Mouse (Mus musculus): Measurements from ENCODE around the gene Cryz. TPM values are rescaled to one million over a fixed set of nuclear protein-coding genes. Genes with fewer than 3 reads are reported as not detected.

Gene Cryz
- polyA plus RNA-seq (2014; fragmentation: Illumina TruSeq; extraction: RNeasy Lipid Tissue Mini Kit (QIAGEN cat#74804); ENCODE audit: low read depth, low replicate concordance) = 90.6 TPM

GRCm38 (mm10) chr3:154596488-154596933 is at the start of gene Cryz:
TSS of gene Cryz (plus strand) at chr3:154596711.

DNA sequence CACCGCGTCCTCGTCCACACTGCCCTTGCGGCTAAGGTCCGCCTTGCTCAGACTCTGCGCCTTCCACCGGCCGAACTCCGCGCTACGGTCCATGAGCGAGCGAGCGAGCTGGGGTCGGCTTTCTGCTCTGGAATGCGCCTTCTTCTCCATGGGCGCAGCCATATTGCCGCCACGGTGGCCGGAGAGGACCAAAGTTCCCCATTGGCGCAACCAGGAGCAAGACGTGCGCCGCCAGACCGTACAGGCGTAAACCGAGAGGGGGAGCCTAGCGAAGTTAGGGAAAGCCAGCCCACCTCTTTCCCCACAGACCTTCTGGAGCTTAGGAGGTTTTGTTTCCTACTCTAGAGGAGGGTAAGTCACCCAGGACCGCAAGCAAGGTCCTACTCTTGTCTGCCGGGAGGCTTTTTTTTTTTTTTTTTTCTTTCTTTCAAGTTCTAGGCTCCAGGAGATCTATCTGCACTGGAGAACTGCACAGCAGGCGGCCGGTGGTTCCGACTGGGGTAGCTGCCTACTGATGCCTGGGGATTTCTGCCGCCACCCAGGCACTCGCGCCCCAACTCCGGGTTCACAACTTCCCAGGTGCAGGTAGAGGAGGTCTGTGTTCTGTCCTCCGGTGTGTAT is 533 bp downstream of the Cryz start, which contains the start of gene Tyw3:
Tyw3 (minus strand) TSS at position 171 of the 621 bp plus-strand sequence.

DNA sequence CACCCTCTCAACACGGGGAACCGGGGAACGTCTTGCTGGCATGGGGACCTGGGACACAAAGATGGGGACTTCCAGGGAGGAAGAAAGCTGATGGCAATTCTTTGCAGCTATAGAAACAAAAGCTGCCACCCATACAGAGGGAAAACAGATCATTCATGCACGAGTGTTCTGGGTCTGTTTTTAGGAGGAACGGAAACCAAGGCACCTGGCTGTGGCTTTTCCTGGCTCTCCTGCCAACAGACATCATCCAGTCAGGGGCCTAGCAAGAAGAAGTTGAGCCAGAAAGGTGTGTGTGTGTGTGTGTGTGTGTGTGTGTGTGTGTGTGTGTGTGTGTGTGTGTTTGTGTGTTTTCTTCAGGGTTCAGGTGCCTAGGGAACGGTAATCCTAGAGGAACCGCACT is 67.0 kb downstream of the Cryz start, which contains the start of gene Erich3:
Erich3 (plus strand) TSS at position 315 of the 400 bp plus-strand sequence.

Other genes with a start within 250 kb of the Cryz start
- gene Tyw3, start 393 bp downstream of the Cryz start, polyA plus RNA-seq (2014; fragmentation: Illumina TruSeq; extraction: RNeasy Lipid Tissue Mini Kit (QIAGEN cat#74804); ENCODE audit: low read depth, low replicate concordance) = 1.0 TPM
- not detected for gene Erich3, start 67.1 kb downstream of the Cryz start, polyA plus RNA-seq (2014; fragmentation: Illumina TruSeq; extraction: RNeasy Lipid Tissue Mini Kit (QIAGEN cat#74804); ENCODE audit: low read depth, low replicate concordance)